Mouse (Mus musculus): Measurements from ENCODE around the gene Hpd. TPM values are rescaled to one million over a fixed set of nuclear protein-coding genes. Genes with fewer than 3 reads are reported as not detected.
"Not testable (repeated sequence)": the region's sequence is repeated elsewhere in the genome, so short reads cannot be mapped to it uniquely, and the experiment has no call there.

Gene Hpd
- polyA plus RNA-seq, 1 experiment from 2014 or later = not detected

GRCm38 (mm10) chr5:123201523-123201892 is 19.0 kb upstream of the Hpd start:
- H3K4me3 ChIP-seq (replicated peaks) = no peak overlapping the region
- H3K4me1 ChIP-seq (replicated peaks) = no peaks in the 10 kb centered on the region
- no peak overlapping the region for H3K27ac ChIP-seq
- H3K9ac ChIP-seq (replicated peaks) = no peak overlapping the region
- WGBS = 80% methylated on average over 7 of the region's 7 CpGs
- H3K36me3 ChIP-seq = no peaks in the 10 kb centered on the region
- no peaks in the 10 kb centered on the region for H3K27me3 ChIP-seq
- no peak for ATAC-seq
- no peak overlapping the region for H3K4me2 ChIP-seq (replicated peaks)
- no peaks in the 10 kb centered on the region for H3K9me3 ChIP-seq

DNA sequence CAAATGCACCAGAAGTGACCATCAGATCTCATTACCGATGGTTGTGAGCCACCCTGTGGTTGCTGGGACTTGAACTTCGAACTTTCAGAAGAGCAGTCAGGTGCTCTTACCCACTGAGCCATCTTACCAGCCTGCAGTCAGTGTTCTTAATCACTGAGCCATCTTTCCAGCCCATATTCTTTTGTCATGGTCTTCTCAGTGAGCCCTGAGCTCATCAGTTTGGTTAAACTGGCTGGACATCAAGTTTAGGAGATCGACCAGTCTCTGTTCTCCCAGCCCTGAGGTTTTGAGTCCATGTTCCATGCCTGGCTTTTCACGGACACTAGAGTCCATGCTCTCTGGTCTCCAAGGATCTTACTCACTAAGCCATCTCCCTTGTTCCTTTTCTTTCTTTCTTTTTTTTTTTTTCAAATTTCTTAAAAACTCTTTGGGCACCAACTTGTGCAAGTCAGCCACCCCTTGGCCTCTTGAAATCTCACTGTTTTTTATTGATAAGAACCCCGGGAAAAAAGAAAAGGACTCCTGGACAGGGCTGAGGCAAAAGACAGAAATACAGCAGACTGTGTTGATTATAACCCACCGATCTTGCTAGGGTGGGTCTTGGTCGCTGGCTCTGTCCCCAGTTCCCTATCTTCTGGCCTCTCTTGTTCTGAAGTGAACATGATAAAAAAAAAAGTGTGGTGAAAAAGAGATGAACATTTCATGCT is 18.4 kb upstream of the Hpd start:
- not testable (repeated sequence) for H3K27ac ChIP-seq; H3K4me1 ChIP-seq (replicated peaks); H3K9me3 ChIP-seq; H3K4me2 ChIP-seq (replicated peaks); H3K27me3 ChIP-seq; H3K4me3 ChIP-seq (replicated peaks); H3K36me3 ChIP-seq; ATAC-seq; H3K9ac ChIP-seq (replicated peaks)
- 92% methylated on average over 5 of the region's 7 CpGs for WGBS

DNA sequence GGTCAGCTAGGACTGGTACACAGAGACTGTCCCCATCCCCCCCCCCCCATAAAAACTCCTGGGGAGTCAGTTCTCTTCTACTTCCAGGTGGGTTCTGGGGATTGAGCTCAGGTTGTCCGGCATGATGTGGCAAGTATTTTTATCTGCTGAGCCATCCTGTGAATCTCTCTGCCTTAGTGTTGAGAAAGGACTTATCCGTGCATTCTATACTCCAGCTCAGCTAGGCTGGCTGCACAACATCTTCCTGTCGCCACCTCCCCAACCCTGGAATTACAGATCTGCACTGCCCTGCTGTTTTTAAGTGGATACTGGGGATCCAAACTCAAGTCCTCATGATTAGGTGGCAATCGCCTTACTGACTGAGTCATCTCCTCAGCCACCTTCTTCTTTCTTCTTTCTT is 16.0 kb upstream of the Hpd start:
- Histone ChIP-seq H3K4me3 (replicated peaks) (no peak overlapping the region), H3K4me1 (replicated peaks) (no peaks in the 10 kb centered on the region), H3K4me2 (replicated peaks) (no peak overlapping the region), H3K27me3 (no peaks in the 10 kb centered on the region), H3K36me3 (no peaks in the 10 kb centered on the region), H3K27ac (no peak overlapping the region), H3K9ac (replicated peaks) (no peak overlapping the region), H3K9me3 (no peaks in the 10 kb centered on the region)
- WGBS = 90% methylated on average over 4 of the region's 4 CpGs
- no peak for ATAC-seq

DNA sequence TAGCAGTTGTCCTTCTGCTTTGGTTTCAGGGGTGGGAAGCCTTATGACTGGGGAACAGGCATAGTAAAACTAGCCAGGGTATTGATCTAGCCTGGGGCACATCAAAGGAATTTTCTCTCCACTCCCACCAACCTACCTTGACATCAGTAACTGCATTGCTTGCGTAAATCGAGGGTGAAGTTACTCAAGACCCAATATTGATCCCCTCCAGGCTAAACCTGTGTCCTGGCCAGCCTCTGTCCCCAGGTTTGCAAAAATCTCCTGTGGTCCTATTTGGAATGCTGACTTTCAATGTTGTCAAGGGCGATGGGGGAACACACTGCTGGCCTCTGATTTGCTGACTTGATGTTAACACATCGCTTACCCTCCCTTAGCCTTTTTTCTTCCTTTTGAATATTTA is 14.2 kb upstream of the Hpd start:
- ATAC-seq = no peak

DNA sequence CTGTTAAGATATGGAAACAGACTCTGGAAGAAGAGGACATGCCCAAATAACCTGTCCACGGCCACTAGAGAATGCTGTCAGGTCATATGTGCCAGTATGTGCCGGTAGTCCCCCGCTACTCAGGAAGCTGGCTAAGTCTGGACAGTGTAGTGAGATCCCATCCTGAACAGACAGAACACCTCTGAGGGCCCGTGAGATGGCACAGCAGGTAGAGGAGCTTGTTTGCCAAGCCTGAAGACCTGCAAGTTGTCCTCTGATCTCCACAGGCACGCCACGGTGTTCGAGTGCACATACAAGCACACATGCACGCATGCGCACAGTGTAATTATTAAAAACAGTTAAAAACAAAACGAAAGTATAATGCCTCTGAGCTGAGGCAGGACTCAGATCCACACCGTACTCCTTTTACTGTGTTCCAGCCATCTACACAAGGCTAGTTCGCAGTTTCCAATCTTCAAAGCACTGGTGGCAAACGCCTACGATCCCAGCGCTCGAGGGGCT is 13.0 kb upstream of the Hpd start:
- Histone ChIP-seq H3K4me3 (replicated peaks) (no peak overlapping the region), H3K4me2 (replicated peaks) (no peak overlapping the region), H3K9ac (replicated peaks) (no peak overlapping the region), H3K36me3 (no peaks in the 10 kb centered on the region), H3K4me1 (replicated peaks) (peaks cover 5% of the 10 kb centered on the region), H3K9me3 (no peaks in the 10 kb centered on the region), H3K27me3 (no peaks in the 10 kb centered on the region), H3K27ac (no peak overlapping the region)
- no peak for ATAC-seq
- 91% methylated on average over 16 of the region's 16 CpGs for WGBS

More for the DNA sequence above, 14.2 kb upstream of the Hpd start:
- peaks cover 5% of the 10 kb centered on the region for H3K4me1 ChIP-seq (replicated peaks)
- H3K27me3 ChIP-seq = no peaks in the 10 kb centered on the region
- 81% methylated on average over 4 of the region's 4 CpGs for WGBS
- no peak overlapping the region for H3K9ac ChIP-seq (replicated peaks)
- no peak overlapping the region for H3K4me2 ChIP-seq (replicated peaks)
- H3K4me3 ChIP-seq (replicated peaks) = no peak overlapping the region
- no peaks in the 10 kb centered on the region for H3K9me3 ChIP-seq
- H3K27ac ChIP-seq = no peak overlapping the region
- H3K36me3 ChIP-seq = no peaks in the 10 kb centered on the region

GRCm38 (mm10) chr5:123194856-123195255 is 12.3 kb upstream of the Hpd start:
- no peaks in the 10 kb centered on the region for H3K27me3 ChIP-seq
- peaks cover 5% of the 10 kb centered on the region for H3K4me1 ChIP-seq (replicated peaks)
- no peak overlapping the region for H3K4me3 ChIP-seq (replicated peaks)
- ATAC-seq = no peak
- WGBS = 93% methylated on average over 6 of the region's 6 CpGs
- no peak overlapping the region for H3K9ac ChIP-seq (replicated peaks)
- no peaks in the 10 kb centered on the region for H3K36me3 ChIP-seq
- H3K4me2 ChIP-seq (replicated peaks) = no peak overlapping the region
- no peak overlapping the region for H3K27ac ChIP-seq
- no peaks in the 10 kb centered on the region for H3K9me3 ChIP-seq

DNA sequence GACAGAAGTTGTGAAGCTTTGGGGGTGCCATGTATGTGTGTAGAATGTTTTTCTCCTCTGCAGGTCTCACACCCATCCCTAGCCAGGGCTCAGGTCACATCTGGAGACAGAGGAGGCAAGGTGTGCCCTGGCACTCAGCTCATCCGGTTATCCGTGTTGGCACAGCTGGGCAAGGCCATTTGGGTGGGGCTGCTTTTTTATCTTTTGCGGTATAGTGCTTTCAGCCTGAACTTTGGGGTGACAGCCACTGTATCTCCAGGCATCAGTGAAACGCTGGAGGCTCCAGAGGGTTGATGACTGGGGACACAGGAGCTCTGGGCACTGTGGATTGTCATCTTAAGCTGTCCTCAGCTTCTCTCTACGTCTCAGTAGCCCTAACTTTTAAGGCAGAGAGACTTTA is 10.9 kb upstream of the Hpd start:
- no peak overlapping the region for H3K27ac ChIP-seq
- peaks cover 5% of the 10 kb centered on the region for H3K4me1 ChIP-seq (replicated peaks)
- H3K4me3 ChIP-seq (replicated peaks) = no peak overlapping the region
- no peaks in the 10 kb centered on the region for H3K36me3 ChIP-seq
- no peak overlapping the region for H3K4me2 ChIP-seq (replicated peaks)
- no peak for ATAC-seq
- no peak overlapping the region for H3K9ac ChIP-seq (replicated peaks)
- no peaks in the 10 kb centered on the region for H3K27me3 ChIP-seq
- 86% methylated on average over 5 of the region's 5 CpGs for WGBS
- H3K9me3 ChIP-seq = no peaks in the 10 kb centered on the region

DNA sequence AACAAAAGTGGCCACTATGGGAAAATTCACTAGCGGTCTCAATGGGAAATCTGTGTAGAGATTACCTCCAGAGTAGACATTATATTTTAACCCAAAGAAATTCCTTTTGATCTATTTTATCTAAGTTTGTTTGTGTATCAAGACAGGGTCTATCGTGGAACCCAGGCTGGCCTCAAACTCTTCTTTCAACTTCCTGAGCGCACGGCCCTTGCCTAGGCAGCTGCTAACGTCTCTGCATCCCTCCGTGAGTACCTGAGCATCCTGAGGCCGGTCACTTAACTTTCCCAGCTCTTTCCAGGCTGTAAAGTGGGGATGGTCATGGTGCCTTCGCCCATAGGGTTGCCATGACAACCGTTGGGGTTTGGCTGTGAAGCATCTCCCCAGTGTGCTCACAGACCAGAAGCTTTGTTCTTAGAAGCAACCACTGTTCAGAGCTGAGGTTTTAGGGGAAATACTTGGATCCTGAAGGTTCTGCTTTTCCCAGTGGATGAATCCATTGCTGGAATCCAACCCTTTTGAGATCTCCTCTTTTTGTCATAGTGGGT is 10.2 kb upstream of the Hpd start:
- WGBS = 56% methylated on average over 9 of the region's 9 CpGs
- Histone ChIP-seq H3K4me3 (replicated peaks) (no peak overlapping the region), H3K27me3 (no peaks in the 10 kb centered on the region), H3K27ac (no peak overlapping the region), H3K9me3 (no peaks in the 10 kb centered on the region), H3K4me1 (replicated peaks) (peaks cover 5% of the 10 kb centered on the region), H3K9ac (replicated peaks) (no peak overlapping the region), H3K36me3 (no peaks in the 10 kb centered on the region), H3K4me2 (replicated peaks) (no peak overlapping the region)
- ATAC-seq = no peak

- no peaks in the 10 kb centered on the region for H3K27me3 ChIP-seq
- no peak overlapping the region for H3K4me3 ChIP-seq (replicated peaks)
- no peak overlapping the region for H3K4me2 ChIP-seq (replicated peaks)
- H3K9me3 ChIP-seq = no peaks in the 10 kb centered on the region
- no peaks in the 10 kb centered on the region for H3K36me3 ChIP-seq
- no peak overlapping the region for H3K27ac ChIP-seq
- H3K4me1 ChIP-seq (replicated peaks) = peaks cover 5% of the 10 kb centered on the region
- no peak overlapping the region for H3K9ac ChIP-seq (replicated peaks)
- WGBS = 86% methylated on average over 6 of the region's 6 CpGs
- ATAC-seq = no peak
Measured at GRCm38 (mm10) chr5:123191427-123191826, 8.9 kb upstream of the Hpd start.

GRCm38 (mm10) chr5:123190912-123191311 is 8.4 kb upstream of the Hpd start:
- 83% methylated on average over 3 of the region's 3 CpGs for WGBS
- no peak overlapping the region for H3K27ac ChIP-seq

DNA sequence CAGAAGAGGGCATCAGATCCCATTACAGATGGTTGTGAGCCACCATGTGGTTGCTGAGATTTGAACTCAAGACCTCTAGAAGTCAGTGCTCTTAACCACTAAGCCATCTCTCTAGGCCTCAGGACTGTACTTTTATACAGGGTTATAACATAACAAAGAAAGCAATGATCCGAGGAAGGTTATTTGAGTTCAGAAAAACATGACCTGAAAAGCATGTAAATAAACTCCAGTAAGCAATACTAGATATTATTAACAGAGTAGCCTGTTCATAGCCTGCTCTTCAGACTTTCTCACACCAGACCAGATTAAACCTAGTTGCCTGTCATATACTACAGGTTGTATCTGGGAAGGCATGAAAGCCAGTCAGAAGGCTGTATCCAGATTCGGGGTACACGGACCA is 4.8 kb upstream of the Hpd start:
- H3K4me2 ChIP-seq (replicated peaks) = no peak overlapping the region
- H3K4me1 ChIP-seq (replicated peaks) = no peaks in the 10 kb centered on the region
- H3K9ac ChIP-seq (replicated peaks) = no peak overlapping the region
- H3K27ac ChIP-seq = no peak overlapping the region
- WGBS = 83% methylated on average over 3 of the region's 3 CpGs
- no peak overlapping the region for H3K4me3 ChIP-seq (replicated peaks)
- ATAC-seq = no peak
- no peaks in the 10 kb centered on the region for H3K36me3 ChIP-seq
- H3K9me3 ChIP-seq = no peaks in the 10 kb centered on the region
- no peaks in the 10 kb centered on the region for H3K27me3 ChIP-seq

More at GRCm38 (mm10) chr5:123190912-123191311, 8.4 kb upstream of the Hpd start:
- Histone ChIP-seq H3K4me3 (replicated peaks) (no peak overlapping the region), H3K4me1 (replicated peaks) (peaks cover 5% of the 10 kb centered on the region), H3K9ac (replicated peaks) (no peak overlapping the region), H3K27me3 (no peaks in the 10 kb centered on the region), H3K4me2 (replicated peaks) (no peak overlapping the region), H3K36me3 (no peaks in the 10 kb centered on the region), H3K9me3 (no peaks in the 10 kb centered on the region)
- no peak for ATAC-seq

DNA sequence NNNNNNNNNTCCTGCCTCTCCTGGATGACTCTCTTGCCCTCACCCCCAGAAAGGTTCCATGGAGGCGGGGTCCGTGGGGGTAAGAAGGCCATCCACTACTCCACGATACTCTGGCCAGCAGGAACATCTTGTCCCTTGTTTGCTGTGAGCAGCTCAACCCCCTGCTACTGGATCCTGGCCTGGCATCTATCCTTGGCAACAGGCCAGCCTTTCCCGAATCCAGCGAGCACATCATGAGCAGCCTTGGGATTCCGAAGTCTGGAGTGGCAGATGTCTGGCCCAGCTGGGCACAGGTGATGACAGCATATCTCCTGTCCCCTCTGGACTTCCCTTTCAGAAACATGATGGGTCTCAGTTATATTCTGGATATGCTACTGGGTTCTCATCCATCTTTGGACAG is 3.4 kb upstream of the Hpd start:
- 76% methylated on average over 6 of the region's 6 CpGs for WGBS
- Histone ChIP-seq H3K27me3 (no peaks in the 10 kb centered on the region), H3K9ac (replicated peaks) (no peak overlapping the region), H3K4me1 (replicated peaks) (no peaks in the 10 kb centered on the region), H3K9me3 (no peaks in the 10 kb centered on the region), H3K4me2 (replicated peaks) (no peak overlapping the region), H3K4me3 (replicated peaks) (no peak overlapping the region), H3K27ac (no peak overlapping the region), H3K36me3 (no peaks in the 10 kb centered on the region)
- no peak for ATAC-seq

DNA sequence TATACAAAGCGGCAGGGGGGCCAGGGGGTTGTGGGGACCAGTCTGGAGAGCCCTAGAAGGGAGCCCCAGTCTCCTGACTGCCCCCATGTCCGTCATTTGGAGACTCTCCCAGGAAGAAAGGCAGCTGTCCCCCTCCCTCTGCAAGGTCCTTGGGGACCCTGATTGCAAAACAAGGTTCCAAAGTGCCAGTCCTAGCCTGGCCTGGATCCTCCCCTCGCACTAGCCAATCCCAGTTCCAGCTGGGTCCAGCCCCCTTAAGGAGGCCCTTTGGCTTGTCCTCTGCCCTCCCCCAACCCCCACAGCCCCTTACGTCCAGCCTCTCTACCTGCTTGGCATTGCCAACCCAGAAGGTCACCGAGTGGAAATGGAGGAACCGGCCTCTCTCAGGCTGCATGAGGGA is 991 bp downstream of the Hpd start:
- H3K4me3 ChIP-seq (replicated peaks) = no peak overlapping the region
- ATAC-seq = no peak
- H3K36me3 ChIP-seq = no peaks in the 10 kb centered on the region
- no peaks in the 10 kb centered on the region for H3K4me1 ChIP-seq (replicated peaks)
- no peak overlapping the region for H3K27ac ChIP-seq
- H3K4me2 ChIP-seq (replicated peaks) = no peak overlapping the region
- 79% methylated on average over 6 of the region's 6 CpGs for WGBS
- no peaks in the 10 kb centered on the region for H3K27me3 ChIP-seq
- no peaks in the 10 kb centered on the region for H3K9me3 ChIP-seq
- no peak overlapping the region for H3K9ac ChIP-seq (replicated peaks)
